Mouse (Mus musculus) CD4-positive, CD25-positive, alpha-beta regulatory T cell, adult 4 months (primary cell): ENCODE measurements at regions not wholly inside any gene's neighbourhood (a gene's known extent, or its start where the extent isn't known, plus 50 kb on each side); places are given as distances from the start of the nearest gene placed in this dataset.

Source experiments
- ATAC-seq: one replicate; pipeline ENCODE4 v1.8.0; 2017

GRCm38 (mm10) chr14:78438064-78438677, 98.4 kb downstream of the Akap11 start:
- no peak for ATAC-seq

- ATAC-seq, result peak; percentile 10
Observed at GRCm38 (mm10) chr14:78436586-78436985, 100.0 kb downstream of the Akap11 start.

- ATAC-seq, result peak; percentile 42
Observed at GRCm38 (mm10) chr14:78435982-78436381, 100.6 kb downstream of the Akap11 start.

- ATAC-seq, result peak; percentile 12
Observed at GRCm38 (mm10) chr14:78435561-78435960, 101.0 kb downstream of the Akap11 start.

- ATAC-seq, result peak; percentile 60
Observed at GRCm38 (mm10) chr14:78434753-78435152, 101.9 kb downstream of the Akap11 start.

- ATAC-seq, result peak; percentile 23
Observed at GRCm38 (mm10) chr14:78434126-78434525, 102.5 kb downstream of the Akap11 start.

GRCm38 (mm10) chr14:78432471-78432870, 104.1 kb downstream of the Akap11 start:
- no peak for ATAC-seq

GRCm38 (mm10) chr14:78431931-78432330, 104.7 kb downstream of the Akap11 start:
- ATAC-seq, result peak; percentile 52

- ATAC-seq, result no peak
Observed at GRCm38 (mm10) chr14:78431406-78431805, 105.2 kb downstream of the Akap11 start.

GRCm38 (mm10) chr14:78428233-78429019, 108.2 kb downstream of the Akap11 start:
- no peak for ATAC-seq

- peak; percentile 60 for ATAC-seq
Observed at GRCm38 (mm10) chr14:78427062-78427461, 109.5 kb downstream of the Akap11 start.

- no peak for ATAC-seq
Observed at GRCm38 (mm10) chr14:78422601-78423000, 114.0 kb downstream of the Akap11 start.

- no peak for ATAC-seq
Observed at GRCm38 (mm10) chr14:78420966-78421365, 113.1 kb upstream of the Tnfsf11 start.

- peak; percentile 81 for ATAC-seq
Observed at GRCm38 (mm10) chr14:78420176-78420575, 112.3 kb upstream of the Tnfsf11 start.

- no peak for ATAC-seq
Observed at GRCm38 (mm10) chr14:78405568-78405967, 97.7 kb upstream of the Tnfsf11 start.

- ATAC-seq, result no peak
Observed at GRCm38 (mm10) chr14:78397914-78398313, 90.1 kb upstream of the Tnfsf11 start.

- ATAC-seq, result no peak
Observed at GRCm38 (mm10) chr14:78395631-78396030, 87.8 kb upstream of the Tnfsf11 start.

GRCm38 (mm10) chr14:78387011-78387410, 79.2 kb upstream of the Tnfsf11 start:
- ATAC-seq, result no peak

GRCm38 (mm10) chr14:78384370-78384769, 76.5 kb upstream of the Tnfsf11 start:
- ATAC-seq, result peak; percentile 43

- no peak for ATAC-seq
Observed at GRCm38 (mm10) chr14:78383256-78383709, 75.4 kb upstream of the Tnfsf11 start.

GRCm38 (mm10) chr14:78380011-78380410, 72.2 kb upstream of the Tnfsf11 start:
- ATAC-seq, result no peak

GRCm38 (mm10) chr14:78376591-78376990, 68.7 kb upstream of the Tnfsf11 start:
- no peak for ATAC-seq

- ATAC-seq, result no peak
Observed at GRCm38 (mm10) chr14:78375746-78376495, 68.1 kb upstream of the Tnfsf11 start.
